Mouse (Mus musculus): Measurements from ENCODE around the gene Ccdc40. TPM values are rescaled to one million over a fixed set of nuclear protein-coding genes. Genes with fewer than 3 reads are reported as not detected.

Gene Ccdc40
- polyA plus RNA-seq, 2 experiments, result 2.1 to 2.5 TPM

DNA sequence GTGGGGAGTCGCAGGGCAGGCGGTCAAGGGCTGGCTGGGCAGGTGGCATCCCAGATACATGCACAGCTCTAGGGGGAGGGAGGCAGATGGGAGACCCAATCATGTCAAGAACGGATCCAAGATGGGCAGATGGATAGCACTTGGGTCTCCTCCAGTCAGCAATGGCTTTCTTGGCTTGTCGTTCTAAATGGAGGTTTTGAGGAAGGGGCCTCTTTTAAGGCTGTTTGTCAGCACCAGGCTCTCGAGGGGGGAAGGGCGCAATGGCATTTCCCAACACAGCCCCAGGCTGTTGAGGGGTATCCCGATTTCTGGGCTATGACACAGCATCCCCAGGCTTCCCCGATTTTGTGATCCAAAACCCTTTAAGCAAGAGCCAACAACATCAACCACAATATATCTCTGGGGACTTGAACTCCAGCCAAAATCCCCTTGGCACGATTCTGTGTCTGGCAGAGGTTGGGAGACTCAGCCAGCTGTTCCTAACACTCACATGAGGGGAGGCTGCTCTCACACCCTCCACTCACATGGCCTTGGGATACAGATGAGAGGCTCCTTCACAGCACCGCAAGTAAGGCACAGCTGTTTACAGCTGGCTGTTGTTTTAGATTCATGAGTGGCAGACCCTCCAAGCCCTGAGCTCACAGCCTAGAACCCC is 18.9 kb upstream of the Ccdc40 start:
- Histone ChIP-seq H3K36me3 (ENCODE audit: control insufficient read depth, insufficient read depth, low read length) (peaks cover 39% of the 10 kb centered on the region), H3K4me1 (ENCODE audit: control insufficient read depth, insufficient read depth, low read length) (peaks cover 42% of the 10 kb centered on the region), H3K27me3 (ENCODE audit: control insufficient read depth, insufficient read depth, low read length) (no peaks in the 10 kb centered on the region), H3K9ac (ENCODE audit: low read depth, low read length, severe bottlenecking) (no peak overlapping the region), H3K9me3 (ENCODE audit: control insufficient read depth, low read length) (no peaks in the 10 kb centered on the region), H3K4me2 (replicated peaks; ENCODE audit: low read depth, low read length, severe bottlenecking) (no peak overlapping the region), H3K27ac (replicated peaks; ENCODE audit: low read depth, low read length) (no peak overlapping the region), H3K4me3 (replicated peaks; ENCODE audit: low read length) (no peak overlapping the region)
- WGBS, result 58% methylated on average over 10 of the region's 10 CpGs
- ATAC-seq (ENCODE audit: low FRiP score, low read depth) (peak; percentile 69), DNase-seq (ENCODE audit: low spot score) (peak; percentile 87)
- TF ChIP-seq POLR2A (IDR thresholded peaks at IDR 0.05; ENCODE audit: borderline replicate concordance, extremely low read depth, insufficient read depth, insufficient read length), result no peak

DNA sequence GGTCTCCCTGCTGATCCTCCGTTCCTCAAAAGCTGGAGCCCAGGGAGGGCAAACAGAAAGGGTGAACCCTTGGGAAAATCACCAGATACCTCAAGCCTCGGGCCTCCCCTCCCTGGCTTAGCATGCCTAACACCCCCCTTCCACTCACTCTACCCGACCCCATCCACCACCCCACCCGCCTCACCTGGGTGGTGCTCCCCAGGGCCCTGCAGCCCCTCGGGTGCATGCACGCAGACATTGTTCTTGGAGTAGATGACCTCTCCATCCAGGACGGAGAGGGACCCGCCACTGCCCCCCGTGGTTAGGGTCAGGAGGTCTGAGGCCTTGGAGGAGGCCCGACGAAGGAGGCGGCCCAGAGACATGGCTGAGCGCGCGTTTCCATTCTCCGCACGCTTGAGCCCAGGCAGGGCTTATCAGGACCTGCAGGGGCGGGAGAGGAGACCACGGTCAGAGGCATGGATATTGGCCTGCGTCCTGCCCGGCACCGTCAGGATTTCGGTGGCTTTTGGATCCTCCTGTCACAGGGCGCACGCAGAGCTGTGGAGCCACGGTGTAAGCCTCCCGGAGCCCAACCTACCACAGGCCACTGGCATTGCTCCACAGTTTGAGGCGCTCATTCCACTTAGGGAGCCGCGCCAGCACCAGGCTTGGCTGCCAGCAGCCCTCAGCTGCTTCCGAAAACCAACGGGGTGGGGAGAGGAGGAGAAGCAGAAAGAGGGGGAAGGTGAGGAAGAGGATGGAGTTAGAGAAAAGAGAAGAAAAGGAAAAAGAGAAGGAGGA is 17.9 kb upstream of the Ccdc40 start:
- Histone ChIP-seq H3K4me3 (replicated peaks; ENCODE audit: low read length) (no peak overlapping the region), H3K9ac (ENCODE audit: low read depth, low read length, severe bottlenecking) (no peak overlapping the region), H3K9me3 (ENCODE audit: control insufficient read depth, low read length) (no peaks in the 10 kb centered on the region), H3K36me3 (ENCODE audit: control insufficient read depth, insufficient read depth, low read length) (peaks cover 29% of the 10 kb centered on the region), H3K4me2 (replicated peaks; ENCODE audit: low read depth, low read length, severe bottlenecking) (peak overlapping the region; percentile 20; the same call in 1 of the 2 replicates), H3K4me1 (ENCODE audit: control insufficient read depth, insufficient read depth, low read length) (peaks cover 51% of the 10 kb centered on the region), H3K27me3 (ENCODE audit: control insufficient read depth, insufficient read depth, low read length) (no peaks in the 10 kb centered on the region), H3K27ac (replicated peaks; ENCODE audit: low read depth, low read length) (no peak overlapping the region)
- no peak for TF ChIP-seq POLR2A (IDR thresholded peaks at IDR 0.05; ENCODE audit: borderline replicate concordance, extremely low read depth, insufficient read depth, insufficient read length)
- ATAC-seq (ENCODE audit: low FRiP score, low read depth) (no peak), DNase-seq (ENCODE audit: low spot score) (peak; percentile 53)
- WGBS, result 70% methylated on average over 32 of the region's 32 CpGs

DNA sequence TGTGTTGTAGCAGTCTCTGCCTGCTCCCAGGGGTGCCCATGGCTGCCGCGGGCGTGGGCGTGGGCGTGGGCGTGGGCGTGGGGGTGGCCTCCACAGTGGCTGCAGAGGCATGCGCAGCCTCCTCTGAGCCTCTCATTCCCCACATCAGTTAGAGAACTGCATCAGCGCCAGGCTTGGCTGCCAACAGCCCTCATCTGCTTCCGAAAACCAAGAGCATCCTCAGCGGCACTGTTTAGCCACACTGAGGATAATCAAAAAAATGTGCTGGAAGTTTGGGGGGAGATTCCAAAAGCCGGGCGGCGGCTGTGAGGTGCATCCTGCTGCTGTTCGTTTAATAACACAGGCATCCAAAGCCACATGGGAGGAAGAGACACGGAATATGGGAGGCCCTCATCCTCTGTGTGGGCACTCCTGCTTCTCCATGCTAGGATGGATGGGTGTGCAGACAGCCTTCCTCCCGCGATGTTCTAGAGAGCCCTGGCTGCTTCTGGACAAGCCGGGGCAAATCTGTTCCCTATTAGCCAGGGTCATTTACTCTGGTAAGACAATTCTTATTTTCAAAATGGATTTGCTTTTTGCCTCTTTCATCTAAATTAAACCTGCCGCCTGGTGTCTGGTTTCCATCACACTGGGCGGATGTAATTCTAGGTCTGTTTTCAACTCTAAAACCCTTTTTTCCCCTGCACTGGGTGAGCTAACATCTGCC is 16.6 kb upstream of the Ccdc40 start:
- peak; percentile 66 for DNase-seq (ENCODE audit: low spot score)
- ATAC-seq (ENCODE audit: low FRiP score, low read depth), result peak; percentile 10; the same call in 1 of the 2 replicates
- H3K4me1 ChIP-seq (ENCODE audit: control insufficient read depth, insufficient read depth, low read length), result peaks cover 60% of the 10 kb centered on the region

DNA sequence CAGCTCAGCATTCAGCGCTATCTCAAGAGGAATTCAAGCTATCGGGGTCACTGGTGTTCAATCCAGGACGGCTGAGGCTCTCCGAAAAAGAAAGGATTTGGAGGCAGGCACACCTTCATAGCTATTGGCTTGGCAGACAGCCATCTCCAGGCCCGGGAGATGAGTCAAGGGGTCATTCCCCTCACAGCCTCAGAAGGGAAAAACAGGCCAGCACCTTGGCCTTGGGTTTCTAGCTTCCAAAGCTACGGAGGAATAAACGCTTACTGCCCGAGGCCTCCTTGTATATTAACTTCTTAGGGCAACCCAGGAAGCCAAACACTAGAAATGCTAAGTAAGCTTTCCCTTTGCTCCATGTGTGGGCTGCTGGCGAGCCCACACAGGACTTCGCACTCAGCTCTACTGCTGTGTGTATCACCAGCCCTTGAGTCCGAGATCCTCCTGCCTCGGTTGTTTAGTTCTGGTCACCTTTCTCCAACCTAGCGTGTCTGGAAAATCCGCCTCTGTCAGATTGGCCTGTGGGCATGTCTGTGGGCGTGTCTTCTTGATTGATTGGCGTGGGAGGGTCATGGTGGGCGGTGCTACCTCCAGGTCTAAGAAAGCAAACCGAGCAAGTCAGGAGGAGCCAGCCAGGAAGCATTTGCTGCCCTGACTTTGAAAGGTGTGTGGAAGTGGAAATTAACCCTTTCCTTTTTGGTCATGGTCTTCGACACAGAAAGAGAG is 15.0 kb upstream of the Ccdc40 start:
- Histone ChIP-seq H3K9ac (ENCODE audit: low read depth, low read length, severe bottlenecking) (no peak overlapping the region), H3K9me3 (ENCODE audit: control insufficient read depth, low read length) (no peaks in the 10 kb centered on the region), H3K4me2 (replicated peaks; ENCODE audit: low read depth, low read length, severe bottlenecking) (no peak overlapping the region), H3K4me1 (ENCODE audit: control insufficient read depth, insufficient read depth, low read length) (peaks cover 60% of the 10 kb centered on the region), H3K4me3 (replicated peaks; ENCODE audit: low read length) (no peak overlapping the region), H3K27me3 (ENCODE audit: control insufficient read depth, insufficient read depth, low read length) (no peaks in the 10 kb centered on the region), H3K36me3 (ENCODE audit: control insufficient read depth, insufficient read depth, low read length) (peaks cover 15% of the 10 kb centered on the region), H3K27ac (replicated peaks; ENCODE audit: low read depth, low read length) (no peak overlapping the region)
- WGBS, result 64% methylated on average over 19 of the region's 19 CpGs
- DNase-seq (ENCODE audit: low spot score) (no peak), ATAC-seq (ENCODE audit: low FRiP score, low read depth) (no peak)
- TF ChIP-seq POLR2A (IDR thresholded peaks at IDR 0.05; ENCODE audit: borderline replicate concordance, extremely low read depth, insufficient read depth, insufficient read length), result no peak

More for the DNA sequence above, 16.6 kb upstream of the Ccdc40 start:
- peaks cover 26% of the 10 kb centered on the region for H3K36me3 ChIP-seq (ENCODE audit: control insufficient read depth, insufficient read depth, low read length)
- no peaks in the 10 kb centered on the region for H3K9me3 ChIP-seq (ENCODE audit: control insufficient read depth, low read length)
- TF ChIP-seq POLR2A (IDR thresholded peaks at IDR 0.05; ENCODE audit: borderline replicate concordance, extremely low read depth, insufficient read depth, insufficient read length), result no peak
- no peaks in the 10 kb centered on the region for H3K27me3 ChIP-seq (ENCODE audit: control insufficient read depth, insufficient read depth, low read length)
- no peak overlapping the region for H3K9ac ChIP-seq (ENCODE audit: low read depth, low read length, severe bottlenecking)
- H3K4me2 ChIP-seq (replicated peaks; ENCODE audit: low read depth, low read length, severe bottlenecking), result no peak overlapping the region
- WGBS, result 35% methylated on average over 21 of the region's 21 CpGs
- H3K27ac ChIP-seq (replicated peaks; ENCODE audit: low read depth, low read length), result peak overlapping the region; percentile 43
- no peak overlapping the region for H3K4me3 ChIP-seq (replicated peaks; ENCODE audit: low read length)

Data from limb, embryonic 14.5 days (tissue).